Comparison of ENCODE assay signal across 15 mouse cellular contexts in genomic region chr1:152455275-152456243, GRCm38 (mm10). TPM values are rescaled to one million over a fixed set of nuclear protein-coding genes. Genes with fewer than 3 reads are reported as not detected.
DNase-seq lines count a peak whose midpoint lies in the region; ATAC-seq and TF ChIP-seq lines count a peak whose summit lies in the region.
"Had no signal": no experiment of that assay in that cellular context is flagged by ENCODE, and none has a peak within 500 bp of the region (broad histone marks: within the 10 kb centered on the region; RNA-seq: fewer than 3 reads in every experiment).

No protein-coding gene starts in this region.

- no peaks in the 10 kb centered on the region for H3K79me2 ChIP-seq in liver, adult 2 months (ENCODE audit: control insufficient read depth, insufficient read depth, low read length)

- H3K36me3 ChIP-seq in liver, adult 2 months (ENCODE audit: control insufficient read depth, insufficient read depth, low read length) = no peaks in the 10 kb centered on the region
- H3K36me3 ChIP-seq in liver, postnatal 0 days (replicated peaks; ENCODE audit: insufficient read depth, low read length) = no peaks in the 10 kb centered on the region
- no peaks in the 10 kb centered on the region for H3K36me3 ChIP-seq in hindbrain, embryonic 11.5 days (ENCODE audit: control insufficient read depth, insufficient read depth, low read length)
- H3K36me3 ChIP-seq in midbrain, embryonic 14.5 days (ENCODE audit: control insufficient read depth, insufficient read depth, low read length) = no peaks in the 10 kb centered on the region
- no peaks in the 10 kb centered on the region for H3K36me3 ChIP-seq in kidney, embryonic 15.5 days

- TF ChIP-seq POLR2A in liver, adult 2 months (IDR thresholded peaks at IDR 0.05; ENCODE audit: extremely low read depth, insufficient read depth, low read length) = no peak

- peak; percentile 29 for DNase-seq in embryo, embryonic 11 days
- DNase-seq in embryo, embryonic 10 days (ENCODE audit: low spot score) = no peak
- DNase-seq in liver, adult 2 months (ENCODE audit: extremely low read depth, low read depth, low spot score) = peak; percentile 8
- no peak for DNase-seq in liver, postnatal 0 days
- DNase-seq in hindbrain, embryonic 11.5 days (ENCODE audit: low spot score) = peak; percentile 48
- peak; percentile 65 for DNase-seq in midbrain, embryonic 14.5 days
- no peak for DNase-seq in MN1 (ENCODE audit: low spot score)
- DNase-seq: cerebellum, adult 2 months; gastrocnemius, postnatal 14 days; heart, postnatal 14 days; kidney, adult 2 months; lung, postnatal 10 days; thymus, postnatal 14 days had no signal

- no peaks in the 10 kb centered on the region for H3K27me3 ChIP-seq in liver, adult 2 months (ENCODE audit: control insufficient read depth, insufficient read depth, low read length)
- H3K27me3 ChIP-seq in liver, postnatal 0 days (ENCODE audit: insufficient read depth, low read length) = no peaks in the 10 kb centered on the region
- H3K27me3 ChIP-seq in hindbrain, embryonic 11.5 days (ENCODE audit: control insufficient read depth, insufficient read depth, low read length) = no peaks in the 10 kb centered on the region
- no peaks in the 10 kb centered on the region for H3K27me3 ChIP-seq in midbrain, embryonic 14.5 days (ENCODE audit: control insufficient read depth, insufficient read depth, low read length)
- no peaks in the 10 kb centered on the region for H3K27me3 ChIP-seq in kidney, embryonic 15.5 days

- TF ChIP-seq CTCF in liver, adult 2 months (IDR thresholded peaks at IDR 0.05; ENCODE audit: low read depth, low read length) = no peak
- TF ChIP-seq CTCF in liver, postnatal 0 days (IDR thresholded peaks at IDR 0.05; ENCODE audit: low read depth) = no peak

- 90% methylated on average over 10 of the region's 10 CpGs for WGBS in liver, adult 2 months
- WGBS in liver, postnatal 0 days (ENCODE audit: insufficient replicate concordance) = 76% methylated on average over 10 of the region's 10 CpGs
- 60% methylated on average over 10 of the region's 10 CpGs for WGBS in hindbrain, embryonic 11.5 days
- 33% methylated on average over 10 of the region's 10 CpGs for WGBS in midbrain, embryonic 14.5 days
- 84% methylated on average over 10 of the region's 10 CpGs for WGBS in kidney, embryonic 15.5 days

- no peak for TF ChIP-seq EP300 in liver, postnatal 0 days (IDR thresholded peaks at IDR 0.05; ENCODE audit: low read depth)

- H3K9me3 ChIP-seq in liver, postnatal 0 days (ENCODE audit: low read length) = no peaks in the 10 kb centered on the region
- H3K9me3 ChIP-seq in hindbrain, embryonic 11.5 days (ENCODE audit: control insufficient read depth, low read length) = no peaks in the 10 kb centered on the region
- H3K9me3 ChIP-seq in midbrain, embryonic 14.5 days (ENCODE audit: control insufficient read depth, low read length) = no peaks in the 10 kb centered on the region
- no peaks in the 10 kb centered on the region for H3K9me3 ChIP-seq in kidney, embryonic 15.5 days (replicated peaks)

- no peak overlapping the region for H3K4me3 ChIP-seq in liver, adult 2 months (ENCODE audit: insufficient read depth, low read depth, low read length)
- H3K4me3 ChIP-seq in liver, postnatal 0 days (ENCODE audit: low read depth, low read length) = no peak overlapping the region
- H3K4me3 ChIP-seq in hindbrain, embryonic 11.5 days (ENCODE audit: low read depth, low read length) = no peak overlapping the region
- no peak overlapping the region for H3K4me3 ChIP-seq in midbrain, embryonic 14.5 days (replicated peaks; ENCODE audit: low read depth, low read length)
- H3K4me3 ChIP-seq in kidney, embryonic 15.5 days (replicated peaks) = no peak overlapping the region
- H3K4me3 ChIP-seq: myocyte had no signal

- H3K9ac ChIP-seq in liver, adult 2 months (ENCODE audit: low read depth, low read length) = no peak overlapping the region
- no peak overlapping the region for H3K9ac ChIP-seq in liver, postnatal 0 days (replicated peaks)
- H3K9ac ChIP-seq in hindbrain, embryonic 11.5 days (ENCODE audit: low read depth, low read length) = no peak overlapping the region
- H3K9ac ChIP-seq in midbrain, embryonic 14.5 days (replicated peaks; ENCODE audit: low read length) = no peak overlapping the region
- H3K9ac ChIP-seq in kidney, embryonic 15.5 days = no peak overlapping the region

- no peaks in the 10 kb centered on the region for H3K4me1 ChIP-seq in liver, adult 2 months (ENCODE audit: control insufficient read depth, insufficient read depth, low read length)
- H3K4me1 ChIP-seq in liver, postnatal 0 days (ENCODE audit: insufficient read depth) = no peaks in the 10 kb centered on the region
- H3K4me1 ChIP-seq in hindbrain, embryonic 11.5 days (replicated peaks; ENCODE audit: control insufficient read depth, insufficient read depth, low read length) = peaks cover 4% of the 10 kb centered on the region; the same call in 1 of the 2 replicates
- H3K4me1 ChIP-seq in midbrain, embryonic 14.5 days (ENCODE audit: control insufficient read depth, insufficient read depth, low read length) = peaks cover 24% of the 10 kb centered on the region
- H3K4me1 ChIP-seq in kidney, embryonic 15.5 days = no peaks in the 10 kb centered on the region; the same call in 1 of the 2 replicates

- H3K27ac ChIP-seq in liver, adult 2 months (replicated peaks; ENCODE audit: insufficient read depth, low read depth, low read length) = no peak overlapping the region
- no peak overlapping the region for H3K27ac ChIP-seq in liver, postnatal 0 days (ENCODE audit: low read depth)
- H3K27ac ChIP-seq in hindbrain, embryonic 11.5 days (ENCODE audit: low read depth, low read length) = no peak overlapping the region
- peak overlapping the region; percentile 26; the same call in 1 of the 2 replicates for H3K27ac ChIP-seq in midbrain, embryonic 14.5 days (replicated peaks; ENCODE audit: low read depth, low read length)
- no peak overlapping the region for H3K27ac ChIP-seq in kidney, embryonic 15.5 days

- ATAC-seq in liver, postnatal 0 days = no peak
- ATAC-seq in hindbrain, embryonic 11.5 days (ENCODE audit: low FRiP score) = 0 out of 2 replicates have a peak, but pooled peaks have one; percentile 35
- no peak for ATAC-seq in midbrain, embryonic 14.5 days (ENCODE audit: low FRiP score, low TSS enrichment)
- no peak for ATAC-seq in kidney, embryonic 15.5 days (replicated peaks; ENCODE audit: low FRiP score)

- H3K4me2 ChIP-seq in liver, postnatal 0 days (ENCODE audit: low read depth, low read length) = no peak overlapping the region
- no peak overlapping the region for H3K4me2 ChIP-seq in hindbrain, embryonic 11.5 days (replicated peaks; ENCODE audit: low read depth, low read length)
- H3K4me2 ChIP-seq in midbrain, embryonic 14.5 days (ENCODE audit: low read length) = peak overlapping the region; percentile 28
- no peak overlapping the region for H3K4me2 ChIP-seq in kidney, embryonic 15.5 days

RNA-seq across cellular contexts. Expression of gene Colgalt2, which starts 55.9 kb away (rescaled TPM):
- 0.87 and 1.6 TPM in 2 replicates for total RNA-seq in liver, adult 2 months (2014; rRNA removed)
- polyA plus RNA-seq in liver, adult 2 months (2012; rRNA removed) = 0.35 and 0.62 TPM in 2 replicates
- 0.21 and 0.38 TPM in 2 replicates for polyA plus RNA-seq in liver, postnatal 0 days (2015; fragmentation: Nextera tagmentation; extraction: Ambion mirVana)
- 1.7 and 2.7 TPM in 2 replicates for polyA plus RNA-seq in hindbrain, embryonic 11.5 days (2014; fragmentation: Nextera tagmentation; extraction: Ambion mirVana)
- 4.0 and 4.2 TPM in 2 replicates for polyA plus RNA-seq in midbrain, embryonic 14.5 days (2014; fragmentation: Nextera tagmentation; extraction: Ambion mirVana)
- polyA plus RNA-seq in kidney, embryonic 15.5 days (2015; fragmentation: Nextera tagmentation; extraction: Ambion mirVana) = 1.5 TPM in 2 replicates
- polyA plus RNA-seq: myocyte had no signal

Comparison
In these comparisons a context has a peak if more than half of its experiments do, and no peak if none do; other contexts are left out.
1. DNase-seq: peak in embryo, embryonic 11 days (single experiment), liver, adult 2 months (single experiment), hindbrain, embryonic 11.5 days (single experiment) and midbrain, embryonic 14.5 days (single experiment); none in embryo, embryonic 10 days (single experiment), liver, postnatal 0 days (single experiment) and MN1 (single experiment).